Mouse (Mus musculus) heart, postnatal 10 days (tissue): ENCODE results near the gene Fas. TPM values are rescaled to one million over a fixed set of nuclear protein-coding genes. Genes with fewer than 3 reads are reported as not detected.

Source experiments
- DNase-seq, 2 experiments: peaks; one replicate each; pipeline ENCODE4 v3.0.0; 2021
- intact Hi-C: fragments of 180-260 bp; cut with DNase I; formaldehyde crosslinking; loops from one replicate; pipeline ENCODE4 v1.15.1; 2025
- total RNA-seq, 2 experiments: library from RNA; stranded (reverse); gene quantifications; 2 replicates each; pipeline ENCODE4 v1.2.3; 2021

Gene Fas
- total RNA-seq, 2 experiments from 2014 or later, result 5.4 to 10.6 TPM

GRCm38 (mm10) chr19:34278078-34278477 is 12.4 kb upstream of the Fas start:
- DNase-seq, result no peak
- intact Hi-C loops, result no loop called here

GRCm38 (mm10) chr19:34283614-34284013 is 6.9 kb upstream of the Fas start:
- intact Hi-C loops, result loop anchor here (2.0 to 10.0 kb wide), 2 partner anchors 39 to 129 kb away; no protein-coding TSS in a partner anchor
- peak; percentile 16 to 23 for DNase-seq

GRCm38 (mm10) chr19:34284383-34284782 is 6.1 kb upstream of the Fas start:
- DNase-seq, result peak; percentile 28 to 37
- intact Hi-C loops, result loop anchor here (10.0 kb wide), 1 partner anchor 130 kb away; no protein-coding TSS in a partner anchor

- no peak for DNase-seq
- intact Hi-C loops, result loop anchor here (10.0 kb wide), 1 partner anchor 130 kb away; no protein-coding TSS in a partner anchor
Observed at GRCm38 (mm10) chr19:34284826-34285225, 5.6 kb upstream of the Fas start.

- DNase-seq, result no peak
- intact Hi-C loops, result loop anchor here (10.0 kb wide), 1 partner anchor 132 kb away; no protein-coding TSS in a partner anchor
Observed at GRCm38 (mm10) chr19:34287221-34287620, 3.2 kb upstream of the Fas start.

GRCm38 (mm10) chr19:34287656-34288415 is 2.6 kb upstream of the Fas start:
- intact Hi-C loops, result loop anchor here (10.0 kb wide), 1 partner anchor 133 kb away; no protein-coding TSS in a partner anchor
- DNase-seq, result no peak

- no peak for DNase-seq
- intact Hi-C loops, result loop anchor here (10.0 kb wide), 1 partner anchor 134 kb away; no protein-coding TSS in a partner anchor
Observed at GRCm38 (mm10) chr19:34288696-34289095, 1.8 kb upstream of the Fas start.

GRCm38 (mm10) chr19:34290872-34291341 is 441 bp downstream of the Fas start:
- intact Hi-C loops, result no loop called here
- DNase-seq, result peak; percentile 34 to 39

GRCm38 (mm10) chr19:34291379-34291778 is 913 bp downstream of the Fas start:
- intact Hi-C loops, result no loop called here
- DNase-seq, result peak in 1 of 2 experiments; percentile 31

GRCm38 (mm10) chr19:34291956-34292355 is 1.5 kb downstream of the Fas start:
- DNase-seq, result no peak
- intact Hi-C loops, result no loop called here

GRCm38 (mm10) chr19:34292701-34293100 is 2.2 kb downstream of the Fas start:
- DNase-seq, result no peak
- intact Hi-C loops, result no loop called here

GRCm38 (mm10) chr19:34293376-34293947 is 3.0 kb downstream of the Fas start:
- no peak for DNase-seq
- intact Hi-C loops, result no loop called here

- intact Hi-C loops, result no loop called here
- DNase-seq, result no peak
Observed at GRCm38 (mm10) chr19:34295442-34295841, 5.0 kb downstream of the Fas start.

- intact Hi-C loops, result no loop called here
- DNase-seq, result no peak
Observed at GRCm38 (mm10) chr19:34298531-34298930, 8.1 kb downstream of the Fas start.

GRCm38 (mm10) chr19:34299229-34299628 is 8.8 kb downstream of the Fas start:
- intact Hi-C loops, result no loop called here
- no peak for DNase-seq

GRCm38 (mm10) chr19:34300430-34300829 is 10.0 kb downstream of the Fas start:
- intact Hi-C loops, result no loop called here
- DNase-seq, result no peak

GRCm38 (mm10) chr19:34304917-34305316 is 14.5 kb downstream of the Fas start:
- no peak for DNase-seq
- intact Hi-C loops, result no loop called here

GRCm38 (mm10) chr19:34306794-34307193 is 16.3 kb downstream of the Fas start:
- intact Hi-C loops, result no loop called here
- no peak for DNase-seq

GRCm38 (mm10) chr19:34312151-34312728 is 21.8 kb downstream of the Fas start:
- intact Hi-C loops, result no loop called here
- no peak for DNase-seq

GRCm38 (mm10) chr19:34328051-34328450 is 37.6 kb downstream of the Fas start:
- no peak for DNase-seq
- intact Hi-C loops, result no loop called here

- peak; percentile 78 to 89 for DNase-seq
- intact Hi-C loops, result loop anchor here (1.0 to 2.0 kb wide), 5 partner anchors 91 to 328 kb away; partner anchors contain the start of gene Ifit2
Observed at GRCm38 (mm10) chr19:34334300-34334699, 43.8 kb downstream of the Fas start.
